Mouse (Mus musculus) limb, embryonic 14.5 days (tissue): Measurements from ENCODE around the gene Scyl1. TPM values are rescaled to one million over a fixed set of nuclear protein-coding genes. Genes with fewer than 3 reads are reported as not detected.

Source experiments
- ATAC-seq: fragments of 200-750 bp; cut with Nextera tagmentation; 2 replicates; pipeline ENCODE4 v1.8.0; 2017; ENCODE audit warnings: low read depth, moderate number of reproducible peaks, moderate TSS enrichment; ENCODE audit not compliant: low FRiP score
- DNase-seq: peaks from one replicate; pipeline ENCODE4 v3.0.0-alpha.2; 2015; ENCODE audit warnings: low spot score
- H3K27ac ChIP-seq: fragments of 300-500 bp; sonication (generic); replicated peaks from 2 replicates; pipeline ENCODE4 v1.5.1; 2014; ENCODE audit warnings: low read depth, mild to moderate bottlenecking, low read length, moderate library complexity, mixed read lengths
- H3K27me3 ChIP-seq: fragments of 300-500 bp; sonication (generic); 2 replicates; pipeline ENCODE4 v1.6.1; 2014; ENCODE audit warnings: low read length, mixed read lengths; ENCODE audit not compliant: control insufficient read depth, insufficient read depth
- H3K36me3 ChIP-seq: fragments of 300-500 bp; sonication (generic); 2 replicates; pipeline ENCODE4 v1.6.1; 2014; ENCODE audit warnings: mild to moderate bottlenecking, low read length, moderate library complexity, mixed read lengths; ENCODE audit not compliant: control insufficient read depth, insufficient read depth
- H3K4me1 ChIP-seq: fragments of 300-500 bp; sonication (generic); 2 replicates; pipeline ENCODE4 v1.6.1; 2014; ENCODE audit warnings: antibody characterized with exemption, low read length, mixed read lengths; ENCODE audit not compliant: control insufficient read depth, insufficient read depth
- H3K4me2 ChIP-seq: fragments of 300-500 bp; sonication (generic); replicated peaks from 2 replicates; pipeline ENCODE4 v1.6.1; 2014; ENCODE audit warnings: low read depth, mild to moderate bottlenecking, low read length, moderate library complexity; ENCODE audit not compliant: severe bottlenecking
- H3K4me3 ChIP-seq: fragments of 300-500 bp; sonication (generic); replicated peaks from 2 replicates; pipeline ENCODE4 v1.5.1; 2014; ENCODE audit warnings: low read length
- H3K9ac ChIP-seq: fragments of 300-500 bp; sonication (generic); 2 replicates; pipeline ENCODE4 v1.6.1; 2014; ENCODE audit warnings: mild to moderate bottlenecking, low read depth, low read length, moderate library complexity; ENCODE audit not compliant: severe bottlenecking
- H3K9me3 ChIP-seq: fragments of 300-500 bp; sonication (generic); 2 replicates; pipeline ENCODE4 v1.6.1; 2016; ENCODE audit warnings: low read length; ENCODE audit not compliant: control insufficient read depth
- POLR2A ChIP-seq: fragments of 200-500 bp; IDR thresholded peaks from 2 replicates; pipeline ENCODE4 v1.8.0; 2012; ENCODE audit warnings: inconsistent platforms, mild to moderate bottlenecking, moderate library complexity, borderline replicate concordance; ENCODE audit not compliant: insufficient read depth, insufficient read length; ENCODE audit errors: extremely low read depth
- WGBS: fragments of 180-500 bp; shearing (Covaris S2); extraction: QIAGEN DNeasy Blood & Tissue Kit; methylation state at CpG from one replicate; pipeline ENCODE4 v1.1.7; 2014; 5-methylcytosine and 5-hydroxymethylcytosine counted together
- polyA plus RNA-seq, 2 experiments: library from polyadenylated mRNA; depleted of rRNA in 1 of 2; stranded (reverse) in 1 of 2; unstranded in 1 of 2; fragments of >200 nt; fragmentation: Nextera tagmentation in 1 of 2; extraction: Ambion mirVana in 1 of 2; gene quantifications; 2 replicates each; pipeline versions ENCODE4 v1.2.1 to v1.2.3; 2012 to 2014

Gene Scyl1
- polyA plus RNA-seq, 2 experiments: 81.1 to 152 TPM

DNA sequence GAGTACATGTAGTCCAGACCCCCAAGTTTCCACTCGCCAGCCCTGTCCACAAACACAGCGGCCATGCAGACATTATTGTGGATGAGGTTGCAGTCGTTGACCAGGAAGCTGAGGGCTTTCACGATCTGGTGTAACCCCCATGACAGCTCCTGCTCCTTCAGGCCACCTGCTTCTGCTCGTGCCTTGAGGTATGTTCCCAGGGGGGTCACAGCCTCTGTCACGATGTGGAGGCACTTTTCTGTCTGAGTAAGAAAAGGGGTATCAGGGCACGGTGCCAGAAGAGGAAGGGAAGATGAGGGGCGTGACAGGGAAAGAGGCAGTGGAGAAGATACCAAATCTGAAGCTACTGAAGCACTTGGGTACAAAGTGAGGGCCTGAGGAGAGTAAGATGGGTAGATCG lies 908 bp downstream of the Scyl1 start:
- peaks cover 3% of the 10 kb centered on the region; the same call in 1 of the 2 replicates for H3K27me3 ChIP-seq
- peak overlapping the region; percentile 64 for H3K4me2 ChIP-seq
- H3K36me3 ChIP-seq: peaks cover 48% of the 10 kb centered on the region
- ATAC-seq (no peak), DNase-seq (no peak)
- no peak for TF ChIP-seq POLR2A
- peak overlapping the region; percentile 87 for H3K9ac ChIP-seq
- no peak overlapping the region for H3K27ac ChIP-seq
- H3K4me1 ChIP-seq: peaks cover 9% of the 10 kb centered on the region
- peak overlapping the region; percentile 76 for H3K4me3 ChIP-seq
- 42% methylated on average over 9 of the region's 9 CpGs for WGBS
- no peaks in the 10 kb centered on the region for H3K9me3 ChIP-seq

DNA sequence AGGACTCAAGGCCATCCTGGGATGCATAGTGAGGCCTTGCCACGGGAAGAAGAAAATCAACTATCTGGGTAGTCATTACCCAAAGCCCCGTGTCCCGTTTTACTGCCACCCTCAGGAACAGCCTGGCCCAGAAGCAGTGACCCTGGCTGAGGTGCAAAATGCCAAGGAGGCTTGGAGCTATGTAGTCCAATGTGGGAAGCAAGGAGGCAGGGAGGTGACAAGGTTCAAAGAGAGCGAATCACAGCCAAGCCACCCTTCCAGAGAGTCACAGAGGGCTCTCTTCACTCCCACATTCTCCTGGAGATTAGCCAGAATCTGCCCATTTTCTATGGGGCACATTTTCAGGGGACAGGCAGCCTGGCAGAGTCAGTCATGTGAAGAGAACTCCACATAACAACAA lies 3.9 kb downstream of the Scyl1 start:
- no peak overlapping the region for H3K4me3 ChIP-seq
- H3K36me3 ChIP-seq: peaks cover 77% of the 10 kb centered on the region
- H3K27ac ChIP-seq: no peak overlapping the region
- H3K9me3 ChIP-seq: no peaks in the 10 kb centered on the region
- 84% methylated on average over 4 of the region's 4 CpGs for WGBS
- TF ChIP-seq POLR2A: no peak
- DNase-seq (no peak), ATAC-seq (no peak)
- H3K4me1 ChIP-seq: peaks cover 9% of the 10 kb centered on the region
- H3K4me2 ChIP-seq: no peak overlapping the region
- H3K9ac ChIP-seq: no peak overlapping the region
- peaks cover 3% of the 10 kb centered on the region; the same call in 1 of the 2 replicates for H3K27me3 ChIP-seq

DNA sequence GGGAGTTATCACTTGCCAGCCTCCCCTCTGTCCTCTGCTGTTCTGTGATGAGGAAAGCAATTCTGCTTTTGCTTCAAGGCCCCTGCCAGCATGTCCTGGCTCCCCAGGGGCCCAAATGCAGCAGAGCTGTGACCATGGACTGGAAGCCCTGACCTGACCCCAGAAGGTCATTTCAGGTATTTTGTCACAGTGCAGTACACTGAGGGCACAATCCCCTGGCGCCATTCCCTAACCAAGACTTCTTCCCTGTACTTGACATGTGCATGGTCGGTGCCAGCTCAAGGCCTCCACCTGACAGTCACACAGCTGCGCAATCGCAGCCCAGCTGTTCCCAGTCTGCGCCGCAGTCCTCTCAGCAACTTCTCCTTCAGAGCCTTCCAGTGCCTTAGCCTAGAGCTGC lies 8.1 kb downstream of the Scyl1 start:
- Histone ChIP-seq H3K4me2 (no peak overlapping the region), H3K27ac (no peak overlapping the region), H3K4me1 (no peaks in the 10 kb centered on the region), H3K36me3 (peaks cover 99% of the 10 kb centered on the region), H3K9me3 (no peaks in the 10 kb centered on the region), H3K27me3 (no peaks in the 10 kb centered on the region), H3K9ac (no peak overlapping the region), H3K4me3 (no peak overlapping the region)
- DNase-seq (no peak), ATAC-seq (no peak)
- TF ChIP-seq POLR2A: no peak
- WGBS: 92% methylated on average over 6 of the region's 6 CpGs

DNA sequence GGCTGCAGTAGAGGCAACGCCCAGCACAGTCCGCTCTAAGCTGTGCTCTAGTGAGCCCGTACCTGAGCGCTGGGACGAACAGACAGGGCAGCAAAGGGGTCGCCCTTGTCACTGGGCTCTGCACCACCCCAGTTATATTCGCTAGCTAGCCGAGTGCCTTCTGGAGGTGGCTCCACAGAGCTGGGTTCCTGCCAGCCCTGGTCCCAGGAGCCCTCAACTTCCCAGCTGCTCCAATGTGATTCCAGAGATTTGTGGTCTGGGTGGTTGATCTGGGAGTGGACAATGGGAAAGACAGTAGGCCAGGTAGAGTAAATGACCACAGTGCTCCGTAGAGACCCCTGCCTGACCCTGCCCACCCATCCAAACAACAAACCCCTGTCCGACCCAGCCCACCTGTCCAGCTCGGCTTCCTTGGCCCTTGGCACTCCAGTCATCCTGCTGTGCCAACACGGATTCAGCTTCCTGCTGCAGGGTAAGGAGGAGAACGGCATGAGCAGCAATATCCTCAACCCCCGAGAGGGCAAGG lies 12.3 kb downstream of the Scyl1 start:
- Histone ChIP-seq H3K4me3 (no peak overlapping the region), H3K4me1 (peaks cover 6% of the 10 kb centered on the region; the same call in 1 of the 2 replicates), H3K27ac (no peak overlapping the region), H3K27me3 (peaks cover 21% of the 10 kb centered on the region; the same call in 1 of the 2 replicates), H3K36me3 (peaks cover 89% of the 10 kb centered on the region), H3K4me2 (no peak overlapping the region), H3K9ac (no peak overlapping the region), H3K9me3 (no peaks in the 10 kb centered on the region)
- DNase-seq (no peak), ATAC-seq (no peak)
- 90% methylated on average over 14 of the region's 14 CpGs for WGBS
- TF ChIP-seq POLR2A: no peak

DNA sequence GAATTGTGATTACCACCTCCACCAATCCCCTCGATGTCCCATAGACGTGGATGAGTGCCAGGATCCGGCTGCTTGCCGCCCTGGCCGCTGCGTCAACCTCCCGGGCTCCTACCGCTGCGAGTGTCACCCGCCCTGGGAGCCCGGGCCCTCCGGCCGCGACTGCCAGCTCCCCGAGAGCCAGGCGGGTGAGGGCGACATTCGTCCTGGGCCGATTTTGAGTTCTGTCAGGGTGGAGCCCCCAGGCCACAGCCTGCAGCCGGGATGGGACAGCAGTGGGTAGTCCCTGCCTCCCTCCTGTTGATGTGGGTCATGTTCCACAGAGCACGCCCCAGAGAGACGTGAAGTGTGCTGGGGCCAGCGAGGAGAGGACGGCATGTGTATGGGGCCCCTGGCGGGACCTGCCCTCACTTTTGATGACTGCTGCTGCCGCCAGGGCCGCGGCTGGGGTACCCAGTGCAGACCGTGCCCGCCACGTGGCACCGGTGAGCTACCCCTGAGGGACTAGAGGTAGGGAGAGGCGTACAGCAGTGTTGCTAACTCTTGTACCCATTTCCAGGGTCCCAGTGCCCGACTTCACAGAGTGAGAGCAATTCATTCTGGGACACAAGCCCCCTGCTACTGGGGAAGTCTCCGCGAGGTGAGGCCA lies 14.1 kb downstream of the Scyl1 start:
- Histone ChIP-seq H3K4me2 (peak overlapping the region; percentile 17; the same call in 1 of the 2 replicates), H3K27me3 (peaks cover 21% of the 10 kb centered on the region; the same call in 1 of the 2 replicates), H3K4me1 (peaks cover 6% of the 10 kb centered on the region; the same call in 1 of the 2 replicates), H3K9ac (peak overlapping the region; percentile 31; the same call in 1 of the 2 replicates), H3K9me3 (no peaks in the 10 kb centered on the region), H3K27ac (no peak overlapping the region), H3K36me3 (peaks cover 82% of the 10 kb centered on the region), H3K4me3 (0 out of 2 replicates have a peak overlapping the region, but pooled peaks have one; percentile 13)
- ATAC-seq (0 out of 2 replicates have a peak, but pooled peaks have one; percentile 21), DNase-seq (no peak)
- no peak for TF ChIP-seq POLR2A
- 21% methylated on average over 29 of the region's 36 CpGs for WGBS
